Mouse (Mus musculus): ENCODE results near the gene Gjc3.

DNA sequence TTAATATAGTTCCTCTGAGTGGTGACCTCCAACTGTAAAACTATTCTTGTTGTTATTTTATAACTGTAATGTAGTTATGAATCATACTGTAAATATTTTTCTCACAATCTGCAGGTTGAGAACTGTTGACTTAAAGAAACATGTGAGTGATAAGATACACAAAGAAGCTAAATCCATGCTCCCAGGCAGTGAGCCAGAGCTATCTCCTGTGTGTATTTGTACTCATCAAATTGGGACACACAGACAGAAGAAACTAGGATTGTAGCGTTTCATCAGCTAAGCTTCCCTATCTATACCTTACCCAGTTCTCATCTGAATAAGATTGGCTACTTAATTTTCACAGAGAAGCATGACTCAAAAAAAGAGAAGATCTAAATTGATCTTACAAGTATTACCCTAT is 19.8 kb downstream of the Gjc3 start:
- no peak for TF ChIP-seq CTCF (conservative IDR thresholded peaks at IDR 0.05; ENCODE audit: insufficient read depth, insufficient read length, low read depth, low read length)
- TF ChIP-seq POLR2A (IDR thresholded peaks at IDR 0.05; ENCODE audit: low read depth, low read length): no peak
